Mouse (Mus musculus) MEL (cell line): ENCODE results near the gene Ndufaf2.

ENCODE experiments used
- CTCF ChIP-seq, 3 experiments: IDR thresholded peaks in 2 of 3; conservative IDR thresholded peaks in 1 of 3; 2 replicates each; pipeline ENCODE4 v1.5.1; 2011 to 2012; ENCODE audit warnings: low read length in 3 of 3, low read depth in 2 of 3, mild to moderate bottlenecking in 2 of 3, improper control_type of control experiment in 1 of 3, inconsistent platforms in 1 of 3, mixed read lengths in 1 of 3, moderate library complexity in 1 of 3; ENCODE audit not compliant: control insufficient read depth in 1 of 3, insufficient read depth in 1 of 3, poor library complexity in 1 of 3, severe bottlenecking in 1 of 3
- ELF1 ChIP-seq: IDR thresholded peaks from 2 replicates; pipeline ENCODE4 v1.6.1; 2014; ENCODE audit warnings: low read depth, mild to moderate bottlenecking, inconsistent platforms, low read length, improper control_type of control experiment, moderate library complexity
- MAX ChIP-seq: IDR thresholded peaks from 2 replicates; pipeline ENCODE4 v1.6.1; 2011; ENCODE audit warnings: low read length, improper control_type of control experiment
- MXI1 ChIP-seq: IDR thresholded peaks from 2 replicates; pipeline ENCODE4 v1.6.1; 2011; ENCODE audit warnings: mild to moderate bottlenecking, low read depth, low read length, improper control_type of control experiment
- NRF1 ChIP-seq: IDR thresholded peaks from 2 replicates; pipeline ENCODE4 v1.6.1; 2014; ENCODE audit warnings: low read depth, mild to moderate bottlenecking, inconsistent platforms, low read length, improper control_type of control experiment, moderate library complexity; ENCODE audit not compliant: poor library complexity, insufficient read depth, severe bottlenecking
- POLR2A ChIP-seq, 2 experiments: IDR thresholded peaks; 2 replicates each; pipeline ENCODE4 v1.6.1; 2011 to 2012; ENCODE audit warnings: low read length in 2 of 2, mild to moderate bottlenecking in 2 of 2, control low read depth in 1 of 2, improper control_type of control experiment in 1 of 2, low read depth in 1 of 2, moderate library complexity in 1 of 2; ENCODE audit not compliant: control insufficient read depth in 1 of 2, insufficient read depth in 1 of 2, poor library complexity in 1 of 2
- POLR2AphosphoS5 ChIP-seq: IDR thresholded peaks from 2 replicates; pipeline ENCODE4 v1.6.1; 2012; ENCODE audit warnings: low read depth, borderline replicate concordance, mild to moderate bottlenecking, inconsistent platforms, low read length, moderate library complexity, mixed read lengths
- RCOR1 ChIP-seq: IDR thresholded peaks from 2 replicates; pipeline ENCODE4 v1.6.1; 2012; ENCODE audit warnings: low read depth, mild to moderate bottlenecking, inconsistent platforms, low read length, improper control_type of control experiment
- USF1 ChIP-seq: IDR thresholded peaks from 2 replicates; pipeline ENCODE4 v1.6.1; 2014; ENCODE audit warnings: low read depth, mild to moderate bottlenecking, inconsistent platforms, low read length, improper control_type of control experiment, moderate library complexity

GRCm38 (mm10) chr13:108069151-108069550 lies 89.3 kb downstream of the Ndufaf2 start:
- TF ChIP-seq MAX (no peak), USF1 (no peak), CTCF (IDR thresholded peaks at IDR 0.05 in 2 of 3, conservative IDR thresholded peaks at IDR 0.05 in 1 of 3; ENCODE audit: control insufficient read depth in 1 of 3, insufficient read depth in 1 of 3, low read depth in 2 of 3, low read length in 3 of 3, poor library complexity in 1 of 3, severe bottlenecking in 1 of 3) (no peak), MXI1 (no peak; the same call in 1 of the 2 replicates), POLR2AphosphoS5 (no peak), NRF1 (no peak), POLR2A (IDR thresholded peaks at IDR 0.05; ENCODE audit: control insufficient read depth in 1 of 2, insufficient read depth in 1 of 2, low read depth in 1 of 2, low read length in 2 of 2, poor library complexity in 1 of 2) (no peak), RCOR1 (no peak; the same call in 1 of the 2 replicates), ELF1 (no peak)
